8 mouse cellular contexts compared by ENCODE assay signal in genomic region chr6:29758417-29758816, GRCm38 (mm10). TPM values are rescaled to one million over a fixed set of nuclear protein-coding genes. Genes with fewer than 3 reads are reported as not detected.
DNase-seq lines count a peak whose midpoint lies in the region.

No protein-coding gene starts in this region.

- DNase-seq in CD4-positive helper T cell, adult 2 months (ENCODE audit: low read depth, low spot score) = peak; percentile 67
- DNase-seq in adrenal gland, adult 2 months = peak; percentile 72
- peak; percentile 86 for DNase-seq in embryo, embryonic 11 days
- peak; percentile 38 to 68 for DNase-seq in gastrocnemius, postnatal 4 days (ENCODE audit: low spot score in 2 of 2)
- peak; percentile 81 for DNase-seq in kidney, postnatal 14 days
- peak; percentile 60 to 65 for DNase-seq in lung, adult 18-20 months
- DNase-seq in retina, embryonic 14.5 days (ENCODE audit: low spot score) = peak; percentile 87
- peak; percentile 26 for DNase-seq in urinary bladder, postnatal 10 days (ENCODE audit: low spot score)

RNA-seq across cellular contexts. Expression of gene Ahcyl2, which starts 9.4 kb away (rescaled TPM):
- total RNA-seq in adrenal gland, adult 2 months (2021) = 100 to 1,000 TPM in 1 of 2 experiments, 10 to 100 TPM in 1; 72.4 to 344 TPM
- 48.4 and 104 TPM in 2 replicates for polyA plus RNA-seq in adrenal gland, adult 2 months (2012; rRNA removed)
- 10 to 100 TPM; 15.2 to 18.4 TPM for total RNA-seq in gastrocnemius, postnatal 4 days (2021)

RNA-seq across cellular contexts. Expression of gene Smo, which starts 23.1 kb away (rescaled TPM):
- total RNA-seq in adrenal gland, adult 2 months (2021) = 10 to 100 TPM; 41.3 to 46.1 TPM
- 72.3 and 74.7 TPM in 2 replicates for polyA plus RNA-seq in adrenal gland, adult 2 months (2012; rRNA removed)
- total RNA-seq in gastrocnemius, postnatal 4 days (2021) = 10 to 100 TPM; 43.7 to 43.9 TPM

Comparison
In these comparisons a context has a peak if more than half of its experiments do, and no peak if none do; other contexts are left out.
1. Peak in every context shown above with its lines: DNase-seq.
2. DNase-seq: peak in every context shown above with its lines; median percentile 87 in retina, embryonic 14.5 days; 86 in embryo, embryonic 11 days; 81 in kidney, postnatal 14 days; 72 in adrenal gland, adult 2 months; 67 in CD4-positive helper T cell, adult 2 months; 62 in lung, adult 18-20 months; 53 in gastrocnemius, postnatal 4 days; 26 in urinary bladder, postnatal 10 days.